Mouse (Mus musculus): ENCODE measurements around the gene Vmn1r16. TPM values are rescaled to one million over a fixed set of nuclear protein-coding genes. Genes with fewer than 3 reads are reported as not detected.

Gene Vmn1r16
- polyA plus RNA-seq (2017; shearing (Covaris generic)), result not detected

DNA sequence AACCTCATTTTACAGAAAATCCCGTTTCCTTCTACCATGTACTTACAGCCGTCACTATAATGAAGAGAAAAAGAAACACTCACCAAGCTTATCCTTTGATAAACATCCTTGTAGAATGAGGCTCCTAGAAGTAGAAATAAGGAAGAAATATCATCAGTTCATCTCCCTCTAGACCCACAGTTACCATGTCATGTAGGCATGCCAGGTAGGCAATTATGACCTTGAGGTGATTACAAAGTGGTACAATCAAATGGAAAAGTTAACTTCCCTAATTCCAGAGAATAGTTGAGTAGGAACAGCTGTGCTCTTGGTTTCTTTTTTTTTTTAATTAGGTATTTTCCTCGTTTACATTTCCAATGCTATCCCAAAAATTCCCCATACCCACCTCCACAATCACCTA lies at the start of gene Vmn1r16:
TSS of gene Vmn1r16 (minus strand) at position 101 of the 400 bp plus-strand sequence.

DNA sequence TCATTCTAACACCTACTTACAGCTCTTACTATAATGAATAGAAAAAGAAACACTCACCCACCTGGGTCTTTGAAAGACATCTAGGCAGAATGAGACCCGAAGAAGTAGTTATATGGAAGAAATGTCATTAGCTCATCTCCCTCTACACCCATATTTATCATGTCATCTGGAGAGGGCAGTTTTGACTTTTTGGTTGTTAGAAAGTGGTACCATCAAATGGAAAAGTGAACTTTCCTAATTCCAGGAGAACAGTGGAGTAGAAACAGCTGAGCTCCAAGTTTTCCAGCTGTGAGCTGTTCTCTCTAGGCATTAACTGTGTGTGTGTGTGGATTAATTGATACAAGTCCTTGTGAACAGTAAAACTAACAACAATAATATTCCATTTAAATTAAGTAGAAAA lies 34.3 kb upstream of the Vmn1r16 start, which contains the start of gene Vmn1r17:
TSS of gene Vmn1r17 (minus strand) at position 101 of the 400 bp plus-strand sequence.

Other genes starting within 250 kb of the Vmn1r16 start
- not detected for gene Vmn1r10, start 220.0 kb downstream of the Vmn1r16 start, polyA plus RNA-seq (2017; shearing (Covaris generic))
- gene Vmn1r11, start 196.0 kb downstream of the Vmn1r16 start, polyA plus RNA-seq (2017; shearing (Covaris generic)), result not detected
- gene Vmn1r12, start 172.6 kb downstream of the Vmn1r16 start, polyA plus RNA-seq (2017; shearing (Covaris generic)), result not detected
- gene Vmn1r13, start 126.2 kb downstream of the Vmn1r16 start, polyA plus RNA-seq (2017; shearing (Covaris generic)), result 0.24 TPM
- not detected for gene Vmn1r14, start 97.8 kb downstream of the Vmn1r16 start, polyA plus RNA-seq (2017; shearing (Covaris generic))
- gene Vmn1r15, start 71.5 kb downstream of the Vmn1r16 start, polyA plus RNA-seq (2017; shearing (Covaris generic)), result not detected
- not detected for gene Vmn1r17, start 34.2 kb upstream of the Vmn1r16 start, polyA plus RNA-seq (2017; shearing (Covaris generic))
- gene Vmn1r18, start 66.3 kb upstream of the Vmn1r16 start, polyA plus RNA-seq (2017; shearing (Covaris generic)), result not detected
- not detected for gene Vmn1r19, start 74.3 kb upstream of the Vmn1r16 start, polyA plus RNA-seq (2017; shearing (Covaris generic))
- not detected for gene Vmn1r20, start 99.4 kb upstream of the Vmn1r16 start, polyA plus RNA-seq (2017; shearing (Covaris generic))
- 18.2 TPM for gene Ppm1k, start 206.0 kb upstream of the Vmn1r16 start, polyA plus RNA-seq (2017; shearing (Covaris generic))

Data from activated CD4-positive, CD25-positive, alpha-beta regulatory T cell, adult 9 weeks (primary cell).